Mouse (Mus musculus): Measurements from ENCODE around the gene Tob1. TPM values are rescaled to one million over a fixed set of nuclear protein-coding genes. Genes with fewer than 3 reads are reported as not detected.

The Tob1 gene
- total RNA-seq (2023), result 96.1 TPM

DNA sequence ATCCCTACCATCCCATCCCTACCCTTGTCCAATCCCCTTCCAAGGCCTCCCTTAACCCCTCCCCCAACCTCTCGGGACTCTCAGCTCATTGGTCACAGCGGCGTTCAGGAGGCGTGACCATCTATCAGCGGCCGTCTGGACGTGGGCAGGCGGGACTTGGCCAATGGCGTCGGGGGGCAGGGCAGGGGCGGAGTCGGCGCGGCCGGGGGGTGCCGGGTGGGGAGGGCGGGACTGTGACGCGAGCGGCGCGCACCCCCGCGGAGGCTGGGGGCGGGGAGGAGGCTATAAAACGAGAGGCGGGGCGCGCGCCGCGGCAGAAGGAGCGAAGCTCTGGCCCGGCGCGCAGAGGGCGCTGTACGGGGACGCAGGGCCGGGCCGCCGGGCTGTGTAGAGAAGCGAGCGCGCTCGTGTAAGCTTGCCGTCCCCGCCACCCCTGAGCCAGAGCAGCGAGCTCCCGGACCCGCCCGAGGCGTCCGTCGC lies at the start of gene Tob1:
Gene Tob1, plus strand, starts transcription at position 331 of the 480 bp plus-strand sequence.

GRCm38 (mm10) chr11:94245955-94246788 lies 34.9 kb downstream of the Tob1 start, which contains the start of gene Wfikkn2:
Gene Wfikkn2 (minus strand): TSS chr11:94246005.

Other genes starting within 250 kb of the Tob1 start
- gene Gm20390, start 243.2 kb upstream of the Tob1 start, total RNA-seq (2023), result 60.5 TPM
- gene Nme1, start 242.9 kb upstream of the Tob1 start, total RNA-seq (2023), result 30.1 TPM
- 93.6 TPM for gene Spag9, start 215.4 kb upstream of the Tob1 start, total RNA-seq (2023)
- gene Wfikkn2, start 34.6 kb downstream of the Tob1 start, total RNA-seq (2023), result 2.7 TPM
- not detected for gene Gm21885, start 70.4 kb downstream of the Tob1 start, total RNA-seq (2023)
- gene Luc7l3, start 110.5 kb downstream of the Tob1 start, total RNA-seq (2023), result 134 TPM
- 53.2 TPM for gene Ankrd40, start 116.5 kb downstream of the Tob1 start, total RNA-seq (2023)
- 2.8 TPM for gene Abcc3, start 181.5 kb downstream of the Tob1 start, total RNA-seq (2023)

All from CD4-positive naive resting alpha-beta T cell, adult 76 days (primary cell).